8 mouse cellular contexts compared by ENCODE assay signal in the genomic region with DNA sequence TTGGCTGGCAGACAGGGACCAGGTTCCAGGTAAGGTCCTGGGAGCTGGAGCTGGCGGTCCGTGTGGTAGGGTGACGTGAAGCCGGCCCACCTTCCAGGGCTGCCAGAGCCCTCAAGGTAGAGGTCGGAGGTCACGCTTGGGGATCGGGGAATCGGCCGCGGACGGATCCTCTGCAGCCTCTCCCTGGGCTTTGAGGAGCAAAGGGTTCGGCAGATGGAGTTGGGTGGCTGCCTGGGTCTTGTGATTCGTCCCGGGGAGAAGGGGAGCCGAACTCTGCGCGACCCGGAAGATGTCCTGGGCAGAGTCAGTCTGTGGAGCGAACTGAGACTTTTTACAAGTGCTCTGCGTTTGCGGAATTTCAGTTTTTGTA. TPM values are rescaled to one million over a fixed set of nuclear protein-coding genes. Genes with fewer than 3 reads are reported as not detected.
DNase-seq lines count a peak whose midpoint lies in the region; ATAC-seq lines count a peak whose summit lies in the region.

No protein-coding gene starts in this region.

- peak overlapping the region; percentile 68 for H3K4me2 ChIP-seq in kidney, embryonic 15.5 days

- 0 out of 2 replicates have a peak, but pooled peaks cover 3% of the 10 kb centered on the region for H3K27me3 ChIP-seq in kidney, embryonic 15.5 days
- H3K27me3 ChIP-seq in hindbrain, embryonic 10.5 days (ENCODE audit: insufficient read depth, poor library complexity, severe bottlenecking): 0 out of 2 replicates have a peak, but pooled peaks cover 3% of the 10 kb centered on the region

- no peaks in the 10 kb centered on the region for H3K9me3 ChIP-seq in kidney, embryonic 15.5 days (replicated peaks)
- H3K9me3 ChIP-seq in hindbrain, embryonic 10.5 days: no peaks in the 10 kb centered on the region

- no peaks in the 10 kb centered on the region for H3K36me3 ChIP-seq in kidney, embryonic 15.5 days
- 0 out of 2 replicates have a peak, but pooled peaks cover 4% of the 10 kb centered on the region for H3K36me3 ChIP-seq in hindbrain, embryonic 10.5 days
- H3K36me3 ChIP-seq in macrophage (ENCODE audit: inconsistent target): no peaks in the 10 kb centered on the region

- peak overlapping the region; percentile 67 for H3K27ac ChIP-seq in kidney, embryonic 15.5 days
- H3K27ac ChIP-seq in hindbrain, embryonic 10.5 days: peak overlapping the region; percentile 91
- H3K27ac ChIP-seq in macrophage: peak overlapping the region; percentile 50

- peak overlapping the region; percentile 74 for H3K9ac ChIP-seq in kidney, embryonic 15.5 days

- peaks cover 52% of the 10 kb centered on the region for H3K79me2 ChIP-seq in macrophage (ENCODE audit: inconsistent target)

- DNase-seq in kidney, adult 8-10 months: no peak
- DNase-seq in brain, adult 2 months (ENCODE audit: low read depth, low spot score): peak; percentile 61
- no peak for DNase-seq in hindbrain, embryonic 10.5 days (ENCODE audit: low spot score)
- no peak for DNase-seq in urinary bladder, postnatal 4 days (ENCODE audit: low spot score in 2 of 2)
- no peak for DNase-seq in urinary bladder, postnatal 36 days (ENCODE audit: low spot score in 2 of 2)
- DNase-seq in B cell, adult 2 months: no peak

- WGBS in kidney, embryonic 15.5 days: under 1% methylated on average over 21 of the region's 21 CpGs
- WGBS in hindbrain, embryonic 10.5 days: under 1% methylated on average over 21 of the region's 21 CpGs
- under 1% methylated on average over 21 of the region's 21 CpGs for WGBS in macrophage (ENCODE audit: missing documents)

- ATAC-seq in kidney, embryonic 15.5 days (replicated peaks; ENCODE audit: low FRiP score): peak; percentile 65

- H3K4me1 ChIP-seq in kidney, embryonic 15.5 days: peaks cover 9% of the 10 kb centered on the region
- peaks cover 16% of the 10 kb centered on the region for H3K4me1 ChIP-seq in hindbrain, embryonic 10.5 days (replicated peaks)

- peak overlapping the region; percentile 93 for H3K4me3 ChIP-seq in kidney, embryonic 15.5 days (replicated peaks)
- H3K4me3 ChIP-seq in hindbrain, embryonic 10.5 days: peak overlapping the region; percentile 97
- H3K4me3 ChIP-seq in macrophage (ENCODE audit: inconsistent target): peak overlapping the region; percentile 90

RNA-seq across cellular contexts. Expression of gene Mrps9, which starts 0.3 kb away (rescaled TPM):
- polyA plus RNA-seq in kidney, embryonic 15.5 days (2015; fragmentation: Nextera tagmentation; extraction: Ambion mirVana): 56.3 and 58.8 TPM in 2 replicates
- polyA plus RNA-seq in hindbrain, embryonic 10.5 days (2016; fragmentation: Nextera tagmentation; extraction: Ambion mirVana): 49.6 and 53.8 TPM in 2 replicates
- 100 to 1,000 TPM in 13 of 26 experiments, 10 to 100 TPM in 13; 62.3 to 125 (median 100) TPM for total RNA-seq in macrophage (2018; cell fraction: chromatin; rRNA removed)
- total RNA-seq in macrophage (2018; cell fraction: cytosol; rRNA removed): 10 to 100 TPM; 18.1 to 34.5 (median 27.5) TPM
- total RNA-seq in macrophage (2018; cell fraction: nucleus; rRNA removed): 10 to 100 TPM; 35.8 to 92.2 (median 57.0) TPM
- 30.0 to 35.5 TPM (median 35.5 TPM) in 3 replicates for polyA plus RNA-seq in macrophage (2018)
